Mouse (Mus musculus) neural tube, embryonic 13.5 days (tissue): Measurements from ENCODE around the gene Brix1. TPM values are rescaled to one million over a fixed set of nuclear protein-coding genes. Genes with fewer than 3 reads are reported as not detected.

Experiments used
- ATAC-seq: fragments of 200-750 bp; cut with Nextera tagmentation; 2 replicates; pipeline ENCODE4 v1.8.0; 2017; ENCODE audit warnings: low read depth, mild to moderate bottlenecking, moderate TSS enrichment, moderate library complexity
- H3K27ac ChIP-seq: fragments of 300-500 bp; sonication (generic); replicated peaks from 2 replicates; pipeline ENCODE4 v1.5.1; 2015; ENCODE audit warnings: moderate library complexity, mild to moderate bottlenecking, inconsistent platforms
- H3K27me3 ChIP-seq: fragments of 300-500 bp; sonication (generic); 2 replicates; pipeline ENCODE4 v1.6.1; 2015; ENCODE audit warnings: mild to moderate bottlenecking, inconsistent platforms
- H3K36me3 ChIP-seq: fragments of 300-500 bp; sonication (generic); 2 replicates; pipeline ENCODE4 v1.6.1; 2015; ENCODE audit warnings: mild to moderate bottlenecking, inconsistent platforms
- H3K4me1 ChIP-seq: fragments of 300-500 bp; sonication (generic); replicated peaks from 2 replicates; pipeline ENCODE4 v1.6.1; 2015; ENCODE audit warnings: inconsistent platforms
- H3K4me2 ChIP-seq: fragments of 300-500 bp; sonication (generic); 2 replicates; pipeline ENCODE4 v1.6.1; 2015; ENCODE audit warnings: inconsistent platforms, mild to moderate bottlenecking, moderate library complexity
- H3K4me3 ChIP-seq: fragments of 300-500 bp; sonication (generic); 2 replicates; pipeline ENCODE4 v1.5.1; 2015; ENCODE audit warnings: mild to moderate bottlenecking, inconsistent platforms
- H3K9ac ChIP-seq: fragments of 300-500 bp; sonication (generic); 2 replicates; pipeline ENCODE4 v1.6.1; 2015; ENCODE audit warnings: moderate library complexity, mild to moderate bottlenecking, inconsistent platforms
- H3K9me3 ChIP-seq: fragments of 300-500 bp; sonication (generic); 2 replicates; pipeline ENCODE4 v1.6.1; 2016; ENCODE audit warnings: inconsistent platforms
- WGBS: fragments of 180-500 bp; shearing (Covaris S2); methylation state at CpG from one replicate; pipeline ENCODE4 v1.1.7; 2015; 5-methylcytosine and 5-hydroxymethylcytosine counted together
- polyA plus RNA-seq: library from polyadenylated mRNA; unstranded; fragments of >200 nt; fragmentation: Nextera tagmentation; extraction: Ambion mirVana; gene quantifications from 2 replicates; pipeline ENCODE4 v1.2.1, GENCODE M21; 2015

The Brix1 gene
- polyA plus RNA-seq, 1 experiment from 2014 or later = 77.6 TPM

GRCm38 (mm10) chr15:10490101-10490500 is 4.4 kb upstream of the Brix1 start:
- Histone ChIP-seq H3K36me3 (peaks cover 41% of the 10 kb centered on the region), H3K27me3 (no peaks in the 10 kb centered on the region), H3K4me3 (no peak overlapping the region), H3K4me2 (no peak overlapping the region), H3K27ac (no peak overlapping the region), H3K9me3 (no peaks in the 10 kb centered on the region), H3K9ac (no peak overlapping the region), H3K4me1 (peaks cover 14% of the 10 kb centered on the region)
- 86% methylated on average over 5 of the region's 5 CpGs for WGBS
- no peak for ATAC-seq

DNA sequence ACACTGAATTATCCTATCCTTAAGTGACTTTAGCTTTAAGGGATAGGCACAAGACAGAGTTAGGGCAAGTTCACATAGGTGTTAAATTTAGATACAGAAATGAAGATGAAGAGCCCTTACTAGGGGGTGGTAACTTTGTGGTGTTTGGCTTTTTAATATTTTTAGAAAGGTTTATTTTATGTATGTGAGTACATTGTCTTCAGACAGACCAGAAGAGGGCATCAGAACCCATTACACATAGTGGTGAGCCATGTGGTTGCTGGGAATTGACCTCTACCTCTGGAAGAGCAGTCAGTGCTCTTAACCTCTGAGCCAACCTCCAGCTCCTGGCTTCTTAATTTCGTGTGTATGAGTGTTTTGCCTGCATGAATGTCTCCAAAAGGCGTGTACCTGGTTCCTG is 1.5 kb upstream of the Brix1 start:
- Histone ChIP-seq H3K4me3 (peak overlapping the region; percentile 83), H3K4me1 (peaks cover 25% of the 10 kb centered on the region), H3K27ac (no peak overlapping the region), H3K27me3 (no peaks in the 10 kb centered on the region), H3K36me3 (peaks cover 30% of the 10 kb centered on the region), H3K9ac (peak overlapping the region; percentile 81; the same call in 1 of the 2 replicates), H3K9me3 (no peaks in the 10 kb centered on the region), H3K4me2 (peak overlapping the region; percentile 86)
- ATAC-seq = no peak
- 68% methylated on average over 2 of the region's 2 CpGs for WGBS

DNA sequence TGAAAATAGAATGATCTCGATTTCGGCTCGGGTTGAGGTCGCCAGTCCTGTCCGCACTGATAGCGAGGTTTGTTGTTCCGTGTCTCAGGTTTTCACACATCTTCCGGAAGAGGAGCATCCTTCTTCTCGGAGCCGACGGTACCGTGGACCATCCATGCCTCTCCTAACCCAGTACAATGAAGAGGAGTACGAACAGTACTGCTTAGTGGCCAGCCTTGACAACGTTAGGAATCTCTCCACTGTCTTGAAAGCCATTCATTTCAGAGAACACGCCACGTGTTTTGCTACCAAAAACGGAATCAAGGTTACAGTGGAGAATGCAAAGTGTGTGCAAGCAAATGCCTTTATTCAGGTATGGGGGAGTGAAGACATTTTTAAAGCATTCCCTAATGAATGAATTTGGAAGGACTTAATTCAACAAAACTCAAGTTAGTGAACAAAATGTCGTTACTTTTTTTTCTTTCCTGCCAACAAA is 655 bp upstream of the Brix1 start:
- Histone ChIP-seq H3K27me3 (no peaks in the 10 kb centered on the region), H3K9ac (peak overlapping the region; percentile 81), H3K4me3 (peak overlapping the region; percentile 83), H3K4me1 (peaks cover 25% of the 10 kb centered on the region), H3K36me3 (peaks cover 31% of the 10 kb centered on the region), H3K4me2 (peak overlapping the region; percentile 86), H3K27ac (peak overlapping the region; percentile 83), H3K9me3 (no peaks in the 10 kb centered on the region)
- WGBS = 1% methylated on average over 18 of the region's 18 CpGs
- ATAC-seq = peak; percentile 77

- peak; percentile 44 for ATAC-seq
- Histone ChIP-seq H3K36me3 (peaks cover 9% of the 10 kb centered on the region), H3K27ac (no peak overlapping the region), H3K9ac (peak overlapping the region; percentile 91), H3K4me1 (peaks cover 24% of the 10 kb centered on the region), H3K9me3 (no peaks in the 10 kb centered on the region), H3K4me3 (peak overlapping the region; percentile 87), H3K27me3 (no peaks in the 10 kb centered on the region), H3K4me2 (peak overlapping the region; percentile 88)
- 19% methylated on average over 3 of the region's 3 CpGs for WGBS
Measured at GRCm38 (mm10) chr15:10470941-10471340, 14.8 kb downstream of the Brix1 start.

DNA sequence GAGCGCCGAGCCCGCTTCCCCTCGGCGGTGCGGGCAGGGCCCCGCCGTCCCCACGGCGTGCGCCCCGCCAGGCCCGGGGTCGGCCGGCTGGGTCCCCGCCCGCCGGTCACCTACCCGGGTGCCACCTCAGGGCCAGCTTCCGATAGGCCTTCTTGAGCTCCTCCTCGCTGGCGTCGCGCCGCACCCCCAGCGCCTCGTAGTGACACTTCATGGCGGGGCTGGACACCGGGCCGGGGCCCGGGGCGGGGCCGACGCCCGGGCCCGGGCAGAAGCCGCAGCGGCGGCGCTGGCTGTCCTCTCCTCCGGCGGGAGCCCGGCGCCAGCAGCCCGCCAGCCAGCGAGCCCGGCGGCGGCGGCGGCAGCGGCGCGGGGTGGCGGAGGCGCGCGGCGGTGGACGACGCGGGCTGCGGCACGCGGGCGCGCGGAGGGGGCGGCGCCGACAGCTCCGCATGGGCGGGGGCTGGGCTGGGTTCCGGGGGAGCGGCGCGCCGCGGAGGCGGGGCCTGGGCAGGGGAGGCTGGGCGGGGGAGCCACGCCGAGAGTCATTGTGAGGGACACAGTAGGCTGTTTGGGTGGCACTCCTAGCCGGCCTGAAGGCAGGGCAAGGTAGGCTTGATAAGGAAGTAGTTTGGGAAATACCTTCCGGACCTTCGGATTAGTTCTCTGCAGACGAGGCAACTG is 15.5 kb downstream of the Brix1 start, which contains the start of gene Dnajc21:
Gene Dnajc21 (minus strand): TSS at position 366 of the 681 bp plus-strand sequence.
- Histone ChIP-seq H3K9me3 (no peaks in the 10 kb centered on the region), H3K4me3 (peak within 1 kb of the TSS; percentile 87), H3K4me2 (peak within 1 kb of the TSS; percentile 88), H3K9ac (peak within 1 kb of the TSS; percentile 91), H3K4me1 (peaks cover 24% of the 10 kb centered on the region), H3K27me3 (no peaks in the 10 kb centered on the region), H3K36me3 (peaks cover 2% of the 10 kb centered on the region), H3K27ac (peak within 1 kb of the TSS; percentile 88)
- peak; percentile 98 for ATAC-seq
- WGBS = under 1% methylated on average over 58 of the region's 87 CpGs

DNA sequence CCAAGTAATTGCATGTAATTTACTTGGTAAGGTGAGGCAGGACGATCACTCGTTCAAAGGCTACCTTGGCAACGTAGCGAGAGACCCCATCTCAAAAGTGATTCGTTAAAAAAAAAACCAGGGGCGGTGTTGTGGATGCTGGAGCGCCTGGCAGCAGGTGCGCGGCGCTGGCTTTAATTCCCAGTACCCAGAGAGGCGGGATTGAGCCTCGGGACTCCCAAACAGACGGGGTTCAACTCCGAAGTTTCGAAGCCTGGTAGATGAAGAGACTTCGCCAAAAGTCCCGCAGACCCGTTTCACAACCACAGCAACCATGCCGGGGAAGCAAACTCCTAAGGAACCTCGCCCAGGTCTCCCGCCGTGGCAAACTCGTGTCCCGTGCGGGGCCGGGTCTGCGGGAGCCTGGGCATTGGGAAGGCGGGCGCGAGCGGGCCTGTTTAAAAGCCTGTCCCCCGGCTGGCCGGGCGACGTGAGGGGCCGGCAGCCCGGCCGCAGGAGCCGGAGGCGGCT is 16.1 kb downstream of the Brix1 start:
- Histone ChIP-seq H3K4me2 (peak overlapping the region; percentile 88), H3K9me3 (no peaks in the 10 kb centered on the region), H3K27ac (peak overlapping the region; percentile 88), H3K4me1 (peaks cover 24% of the 10 kb centered on the region), H3K9ac (peak overlapping the region; percentile 91), H3K27me3 (no peaks in the 10 kb centered on the region), H3K36me3 (no peaks in the 10 kb centered on the region), H3K4me3 (peak overlapping the region; percentile 87)
- peak; percentile 66; the same call in 1 of the 2 replicates for ATAC-seq
- under 1% methylated on average over 36 of the region's 40 CpGs for WGBS

DNA sequence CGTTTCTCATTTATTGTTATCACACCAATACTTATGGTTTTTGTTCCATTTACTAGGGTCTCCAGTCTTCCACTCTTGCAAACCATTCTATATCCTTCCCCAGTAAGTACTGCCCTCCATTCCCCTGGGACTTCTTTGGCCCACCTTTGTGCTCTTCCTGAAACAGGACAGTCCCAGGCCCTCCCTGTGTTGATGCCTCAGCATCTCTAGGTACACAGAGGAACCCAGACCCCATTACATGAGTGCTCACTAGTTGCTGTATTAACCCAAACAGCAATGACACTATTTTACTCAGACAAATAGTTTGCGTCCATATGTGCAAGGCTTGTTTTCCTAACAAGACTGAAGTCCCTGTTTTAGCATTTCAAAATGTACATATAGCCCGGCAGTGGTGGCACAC is 17.0 kb downstream of the Brix1 start:
- Histone ChIP-seq H3K36me3 (no peaks in the 10 kb centered on the region), H3K27ac (no peak overlapping the region), H3K4me3 (peak overlapping the region; percentile 87; the same call in 1 of the 2 replicates), H3K4me1 (peaks cover 24% of the 10 kb centered on the region), H3K4me2 (peak overlapping the region; percentile 88), H3K27me3 (no peaks in the 10 kb centered on the region), H3K9me3 (no peaks in the 10 kb centered on the region), H3K9ac (no peak overlapping the region)
- WGBS = 89% methylated on average over 3 of the region's 3 CpGs
- no peak for ATAC-seq

GRCm38 (mm10) chr15:10464678-10465077 is 21.1 kb downstream of the Brix1 start:
- Histone ChIP-seq H3K27ac (no peak overlapping the region), H3K9me3 (no peaks in the 10 kb centered on the region), H3K4me2 (no peak overlapping the region), H3K36me3 (peaks cover 26% of the 10 kb centered on the region), H3K4me1 (peaks cover 21% of the 10 kb centered on the region), H3K9ac (no peak overlapping the region), H3K27me3 (no peaks in the 10 kb centered on the region), H3K4me3 (no peak overlapping the region)
- ATAC-seq = no peak
- WGBS = 91% methylated on average over 3 of the region's 3 CpGs

- H3K9me3 ChIP-seq = no peaks in the 10 kb centered on the region
- no peaks in the 10 kb centered on the region for H3K27me3 ChIP-seq
- no peak overlapping the region for H3K27ac ChIP-seq
- H3K4me3 ChIP-seq = no peak overlapping the region
- peaks cover 10% of the 10 kb centered on the region for H3K4me1 ChIP-seq
- H3K4me2 ChIP-seq = no peak overlapping the region
- no peak for ATAC-seq
- WGBS = 92% methylated on average over 5 of the region's 5 CpGs
- no peak overlapping the region for H3K9ac ChIP-seq
- peaks cover 34% of the 10 kb centered on the region for H3K36me3 ChIP-seq
Measured at GRCm38 (mm10) chr15:10463555-10463954, 22.2 kb downstream of the Brix1 start.

- WGBS = 95% methylated on average over 12 of the region's 12 CpGs
- no peaks in the 10 kb centered on the region for H3K27me3 ChIP-seq
- no peak overlapping the region for H3K27ac ChIP-seq
- no peak overlapping the region for H3K9ac ChIP-seq
- H3K4me2 ChIP-seq = no peak overlapping the region
- ATAC-seq = no peak
- no peaks in the 10 kb centered on the region for H3K9me3 ChIP-seq
- H3K4me1 ChIP-seq = no peaks in the 10 kb centered on the region
- no peak overlapping the region for H3K4me3 ChIP-seq
- H3K36me3 ChIP-seq = peaks cover 54% of the 10 kb centered on the region
Measured at GRCm38 (mm10) chr15:10460986-10461385, 24.8 kb downstream of the Brix1 start.

DNA sequence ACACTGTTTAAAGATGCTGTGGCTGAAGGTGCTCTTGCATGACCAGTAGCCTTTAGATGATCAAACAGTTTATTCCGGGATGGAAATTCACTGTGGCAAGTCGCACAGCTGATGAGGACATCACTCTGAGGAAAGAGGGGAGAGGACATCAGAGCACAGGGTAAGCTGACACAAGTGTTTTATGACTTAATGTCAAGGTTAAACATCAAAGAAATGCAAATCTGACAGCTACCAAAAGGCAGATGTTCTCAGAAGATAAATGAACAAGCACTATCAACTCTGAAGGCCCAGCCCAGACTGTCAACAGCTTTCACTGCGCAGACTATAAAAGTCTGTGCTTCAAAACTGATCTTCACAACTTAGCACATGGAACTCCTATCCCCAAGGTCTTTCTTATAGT is 38.6 kb downstream of the Brix1 start:
- Histone ChIP-seq H3K36me3 (peaks cover 60% of the 10 kb centered on the region), H3K9me3 (no peaks in the 10 kb centered on the region), H3K27ac (no peak overlapping the region), H3K27me3 (no peaks in the 10 kb centered on the region), H3K9ac (no peak overlapping the region), H3K4me2 (no peak overlapping the region), H3K4me1 (no peaks in the 10 kb centered on the region), H3K4me3 (no peak overlapping the region)
- 93% methylated on average over 3 of the region's 3 CpGs for WGBS
- no peak for ATAC-seq

DNA sequence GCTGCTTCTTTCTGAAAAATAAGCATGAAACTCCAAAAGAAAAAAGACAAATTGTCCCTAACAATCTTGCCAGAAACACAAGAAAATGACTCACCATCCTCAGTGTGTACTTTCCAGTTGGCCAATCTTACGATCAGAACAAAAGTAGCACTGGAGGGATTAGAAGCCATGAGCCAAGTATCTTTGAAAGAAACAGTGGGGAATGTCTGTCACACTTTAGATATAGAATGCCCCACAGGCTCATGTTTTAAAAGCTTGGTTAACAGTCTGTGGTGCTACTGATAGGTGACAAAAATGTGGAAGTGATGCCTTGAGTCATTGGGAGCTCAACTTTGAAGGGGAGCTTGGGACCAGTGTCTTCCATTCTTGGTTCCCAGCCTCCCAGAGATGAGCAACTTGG is 43.5 kb downstream of the Brix1 start:
- H3K4me1 ChIP-seq = no peaks in the 10 kb centered on the region

More for the DNA sequence above, 43.5 kb downstream of the Brix1 start:
- no peaks in the 10 kb centered on the region for H3K9me3 ChIP-seq
- no peaks in the 10 kb centered on the region for H3K27me3 ChIP-seq
- H3K27ac ChIP-seq = no peak overlapping the region
- no peak for ATAC-seq
- no peak overlapping the region for H3K4me2 ChIP-seq
- no peak overlapping the region for H3K9ac ChIP-seq
- peaks cover 38% of the 10 kb centered on the region for H3K36me3 ChIP-seq
- H3K4me3 ChIP-seq = no peak overlapping the region
- 88% methylated on average over 1 of the region's 1 CpGs for whole genome bisulfite sequencing
